Mouse (Mus musculus) neural tube, embryonic 12.5 days (tissue): ENCODE data around the gene Apoh. TPM values are rescaled to one million over a fixed set of nuclear protein-coding genes. Genes with fewer than 3 reads are reported as not detected.

Experiments used
- ATAC-seq: fragments of 200-750 bp; cut with Nextera tagmentation; 2 replicates; pipeline ENCODE4 v1.8.0; 2017; ENCODE audit warnings: low read depth, mild to moderate bottlenecking, moderate TSS enrichment, moderate library complexity; ENCODE audit not compliant: low FRiP score
- H3K27ac ChIP-seq: fragments of 300-500 bp; sonication (generic); 2 replicates; pipeline ENCODE4 v1.5.1; 2016
- H3K27me3 ChIP-seq: fragments of 300-500 bp; sonication (generic); replicated peaks from 2 replicates; pipeline ENCODE4 v1.6.1; 2016; ENCODE audit warnings: mild to moderate bottlenecking
- H3K36me3 ChIP-seq: fragments of 300-500 bp; sonication (generic); 2 replicates; pipeline ENCODE4 v1.6.1; 2016; ENCODE audit warnings: mild to moderate bottlenecking
- H3K4me1 ChIP-seq: fragments of 300-500 bp; sonication (generic); 2 replicates; pipeline ENCODE4 v1.6.1; 2016
- H3K4me2 ChIP-seq: fragments of 300-500 bp; sonication (generic); replicated peaks from 2 replicates; pipeline ENCODE4 v1.6.1; 2016; ENCODE audit warnings: mild to moderate bottlenecking
- H3K4me3 ChIP-seq: fragments of 300-500 bp; sonication (generic); 2 replicates; pipeline ENCODE4 v1.5.1; 2016
- H3K9ac ChIP-seq: fragments of 300-500 bp; sonication (generic); 2 replicates; pipeline ENCODE4 v1.6.1; 2016; ENCODE audit warnings: mild to moderate bottlenecking
- H3K9me3 ChIP-seq: fragments of 300-500 bp; sonication (generic); 2 replicates; pipeline ENCODE4 v1.6.1; 2016; ENCODE audit warnings: mild to moderate bottlenecking
- WGBS: fragments of 180-500 bp; shearing (Covaris S2); methylation state at CpG from one replicate; pipeline ENCODE4 v1.1.7; 2016; 5-methylcytosine and 5-hydroxymethylcytosine counted together
- polyA plus RNA-seq: library from polyadenylated mRNA; unstranded; fragments of >200 nt; fragmentation: Nextera tagmentation; extraction: Ambion mirVana; gene quantifications from 2 replicates; pipeline ENCODE4 v1.2.1, GENCODE M21; 2016

Gene Apoh
- polyA plus RNA-seq, 1 experiment from 2014 or later, result not detected

- Histone ChIP-seq H3K4me2 (no peak overlapping the region), H3K9ac (no peak overlapping the region), H3K4me1 (no peaks in the 10 kb centered on the region), H3K4me3 (no peak overlapping the region), H3K36me3 (no peaks in the 10 kb centered on the region), H3K9me3 (no peaks in the 10 kb centered on the region), H3K27ac (no peak overlapping the region), H3K27me3 (no peaks in the 10 kb centered on the region)
- ATAC-seq, result no peak
- 93% methylated on average over 7 of the region's 7 CpGs for WGBS
Measured at GRCm38 (mm10) chr11:108396076-108396829, 53.1 kb downstream of the Apoh start.

- 61% methylated on average over 8 of the region's 9 CpGs for WGBS
- Histone ChIP-seq H3K4me3 (no peak overlapping the region), H3K4me1 (no peaks in the 10 kb centered on the region), H3K9me3 (no peaks in the 10 kb centered on the region), H3K9ac (no peak overlapping the region), H3K27ac (no peak overlapping the region), H3K36me3 (no peaks in the 10 kb centered on the region), H3K27me3 (no peaks in the 10 kb centered on the region), H3K4me2 (no peak overlapping the region)
- ATAC-seq, result no peak
Measured at GRCm38 (mm10) chr11:108409876-108410644, 66.9 kb downstream of the Apoh start.

- Histone ChIP-seq H3K36me3 (no peaks in the 10 kb centered on the region), H3K27ac (no peak overlapping the region), H3K9ac (no peak overlapping the region), H3K4me3 (no peak overlapping the region), H3K9me3 (no peaks in the 10 kb centered on the region), H3K4me2 (no peak overlapping the region), H3K27me3 (no peaks in the 10 kb centered on the region), H3K4me1 (no peaks in the 10 kb centered on the region)
- 90% methylated on average over 1 of the region's 1 CpGs for WGBS
- no peak for ATAC-seq
Measured at GRCm38 (mm10) chr11:108416360-108416759, 73.2 kb downstream of the Apoh start.

GRCm38 (mm10) chr11:108418540-108418939 is 75.4 kb downstream of the Apoh start:
- Histone ChIP-seq H3K27me3 (peaks cover 5% of the 10 kb centered on the region; the same call in 1 of the 2 replicates), H3K27ac (no peak overlapping the region), H3K9ac (no peak overlapping the region), H3K9me3 (no peaks in the 10 kb centered on the region), H3K36me3 (no peaks in the 10 kb centered on the region), H3K4me2 (no peak overlapping the region), H3K4me1 (0 out of 2 replicates have a peak, but pooled peaks cover 4% of the 10 kb centered on the region), H3K4me3 (no peak overlapping the region)
- 54% methylated on average over 1 of the region's 1 CpGs for WGBS
- ATAC-seq, result no peak

- Histone ChIP-seq H3K27me3 (peaks cover 5% of the 10 kb centered on the region; the same call in 1 of the 2 replicates), H3K4me2 (no peak overlapping the region), H3K36me3 (no peaks in the 10 kb centered on the region), H3K4me3 (no peak overlapping the region), H3K9ac (no peak overlapping the region), H3K9me3 (no peaks in the 10 kb centered on the region), H3K4me1 (0 out of 2 replicates have a peak, but pooled peaks cover 6% of the 10 kb centered on the region), H3K27ac (no peak overlapping the region)
- no peak for ATAC-seq
- 88% methylated on average over 6 of the region's 6 CpGs for WGBS
Measured at GRCm38 (mm10) chr11:108419242-108419641, 76.1 kb downstream of the Apoh start.

GRCm38 (mm10) chr11:108420751-108421150 is 77.6 kb downstream of the Apoh start:
- H3K36me3 ChIP-seq, result no peaks in the 10 kb centered on the region
- H3K9ac ChIP-seq, result no peak overlapping the region
- 69% methylated on average over 4 of the region's 4 CpGs for WGBS
- 0 out of 2 replicates have a peak, but pooled peaks cover 11% of the 10 kb centered on the region for H3K4me1 ChIP-seq
- no peaks in the 10 kb centered on the region for H3K9me3 ChIP-seq
- no peak overlapping the region for H3K27ac ChIP-seq
- peaks cover 5% of the 10 kb centered on the region; the same call in 1 of the 2 replicates for H3K27me3 ChIP-seq
- no peak overlapping the region for H3K4me2 ChIP-seq
- H3K4me3 ChIP-seq, result no peak overlapping the region
- ATAC-seq, result no peak

GRCm38 (mm10) chr11:108423221-108423620 is 80.1 kb downstream of the Apoh start:
- Histone ChIP-seq H3K4me2 (peak overlapping the region; percentile 74; the same call in 1 of the 2 replicates), H3K9ac (no peak overlapping the region), H3K4me3 (no peak overlapping the region), H3K27me3 (peaks cover 5% of the 10 kb centered on the region; the same call in 1 of the 2 replicates), H3K27ac (no peak overlapping the region), H3K4me1 (0 out of 2 replicates have a peak, but pooled peaks cover 11% of the 10 kb centered on the region), H3K9me3 (no peaks in the 10 kb centered on the region), H3K36me3 (no peaks in the 10 kb centered on the region)
- 56% methylated on average over 7 of the region's 7 CpGs for WGBS
- no peak for ATAC-seq

GRCm38 (mm10) chr11:108424111-108424510 is 81.0 kb downstream of the Apoh start:
- Histone ChIP-seq H3K27me3 (peaks cover 5% of the 10 kb centered on the region; the same call in 1 of the 2 replicates), H3K27ac (no peak overlapping the region), H3K36me3 (no peaks in the 10 kb centered on the region), H3K4me1 (0 out of 2 replicates have a peak, but pooled peaks cover 11% of the 10 kb centered on the region), H3K9ac (no peak overlapping the region), H3K9me3 (no peaks in the 10 kb centered on the region), H3K4me3 (peak overlapping the region; percentile 64), H3K4me2 (peak overlapping the region; percentile 74)
- WGBS, result under 1% methylated on average over 5 of the region's 5 CpGs
- ATAC-seq, result no peak

GRCm38 (mm10) chr11:108424889-108425591 is 81.9 kb downstream of the Apoh start, which contains the start of gene Cep112:
TSS of gene Cep112 (plus strand) at chr11:108425192.
- Histone ChIP-seq H3K4me3 (peak within 1 kb of the TSS; percentile 64), H3K4me1 (0 out of 2 replicates have a peak, but pooled peaks cover 11% of the 10 kb centered on the region), H3K36me3 (no peaks in the 10 kb centered on the region), H3K9me3 (no peaks in the 10 kb centered on the region), H3K9ac (peak within 1 kb of the TSS; percentile 72), H3K4me2 (peak within 1 kb of the TSS; percentile 74), H3K27me3 (peaks cover 5% of the 10 kb centered on the region; the same call in 1 of the 2 replicates), H3K27ac (no peak within 1 kb of the TSS)
- ATAC-seq, result peak; percentile 96
- WGBS, result under 1% methylated on average over 61 of the region's 61 CpGs

GRCm38 (mm10) chr11:108425592-108425921 is 82.4 kb downstream of the Apoh start:
- Histone ChIP-seq H3K4me2 (peak overlapping the region; percentile 74), H3K27ac (no peak overlapping the region), H3K9ac (peak overlapping the region; percentile 72), H3K4me3 (peak overlapping the region; percentile 64), H3K9me3 (no peaks in the 10 kb centered on the region), H3K36me3 (no peaks in the 10 kb centered on the region), H3K27me3 (peaks cover 5% of the 10 kb centered on the region; the same call in 1 of the 2 replicates), H3K4me1 (0 out of 2 replicates have a peak, but pooled peaks cover 11% of the 10 kb centered on the region)
- WGBS, result 8% methylated on average over 14 of the region's 14 CpGs
- ATAC-seq, result peak; percentile 68

GRCm38 (mm10) chr11:108426086-108426485 is 82.9 kb downstream of the Apoh start:
- 0 out of 2 replicates have a peak, but pooled peaks cover 11% of the 10 kb centered on the region for H3K4me1 ChIP-seq
- no peaks in the 10 kb centered on the region for H3K9me3 ChIP-seq
- H3K4me2 ChIP-seq, result peak overlapping the region; percentile 74
- H3K4me3 ChIP-seq, result no peak overlapping the region
- peaks cover 5% of the 10 kb centered on the region; the same call in 1 of the 2 replicates for H3K27me3 ChIP-seq
- no peaks in the 10 kb centered on the region for H3K36me3 ChIP-seq
- H3K27ac ChIP-seq, result no peak overlapping the region
- ATAC-seq, result no peak
- 91% methylated on average over 3 of the region's 3 CpGs for WGBS
- H3K9ac ChIP-seq, result no peak overlapping the region
